Mouse (Mus musculus): ENCODE measurements around the gene Ring1.

Ring1 gene

DNA sequence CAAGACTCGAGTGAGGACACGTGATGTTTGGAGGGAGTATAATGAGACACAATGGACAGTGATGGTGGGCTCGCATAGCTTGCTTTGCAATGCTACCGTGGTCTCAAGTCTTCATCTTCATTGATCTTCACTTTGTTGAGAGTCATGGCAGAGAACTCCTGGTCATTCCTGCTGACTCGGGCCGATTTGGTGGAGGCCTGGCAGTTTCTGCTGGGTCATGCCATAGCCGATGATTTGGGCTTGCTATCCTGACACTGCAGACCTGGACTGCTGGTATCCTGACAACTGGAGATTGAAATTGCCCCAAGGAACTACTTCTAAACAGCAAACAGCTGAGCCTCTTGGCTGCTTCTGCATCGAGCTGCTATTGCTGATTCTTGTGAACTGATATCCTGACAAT is 29.5 kb downstream of the Ring1 start:
- peak; percentile 30 for DNase-seq (ENCODE audit: low read depth, low spot score)

DNA sequence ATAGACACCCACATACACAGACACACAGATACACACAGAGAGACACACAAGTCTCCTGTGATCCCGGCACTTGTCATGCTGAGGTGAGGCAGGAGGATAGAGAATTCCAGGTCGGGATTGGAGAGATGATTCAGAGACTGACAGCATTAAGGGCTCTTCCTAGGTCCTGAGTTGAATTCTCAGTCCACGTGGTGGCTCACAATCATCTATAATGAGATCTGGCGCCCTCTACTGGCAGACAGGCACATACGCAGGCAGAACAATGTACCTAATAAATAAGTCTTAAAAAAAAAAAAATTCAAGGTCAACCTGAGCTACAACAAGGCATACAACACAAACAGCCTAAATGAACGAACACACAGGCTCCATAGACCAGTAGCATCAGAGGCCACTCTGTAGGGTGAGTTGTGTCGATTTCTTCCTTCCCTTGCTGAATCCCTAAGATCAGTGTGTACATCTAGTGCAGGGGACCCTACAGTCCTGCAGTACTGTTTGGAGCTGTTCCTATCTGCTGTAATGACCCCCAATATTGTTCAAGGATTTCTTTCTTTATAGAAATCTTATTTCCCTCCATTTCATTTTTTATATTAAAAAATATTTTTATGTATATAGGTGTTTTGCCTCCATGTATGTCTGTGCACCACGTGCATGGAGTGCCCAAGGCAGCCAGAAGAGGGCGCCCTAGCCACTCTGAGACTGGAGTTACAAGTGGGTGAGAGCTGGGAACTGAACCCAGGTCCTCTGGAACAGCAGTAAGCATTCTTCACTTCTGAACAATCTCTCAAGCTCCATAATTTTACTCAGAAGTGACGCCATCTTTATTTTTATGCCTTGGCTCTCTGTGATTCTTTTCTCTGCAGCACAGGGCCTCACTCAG is 32.5 kb downstream of the Ring1 start:
- DNase-seq (ENCODE audit: low read depth, low spot score) = peak; percentile 91

DNA sequence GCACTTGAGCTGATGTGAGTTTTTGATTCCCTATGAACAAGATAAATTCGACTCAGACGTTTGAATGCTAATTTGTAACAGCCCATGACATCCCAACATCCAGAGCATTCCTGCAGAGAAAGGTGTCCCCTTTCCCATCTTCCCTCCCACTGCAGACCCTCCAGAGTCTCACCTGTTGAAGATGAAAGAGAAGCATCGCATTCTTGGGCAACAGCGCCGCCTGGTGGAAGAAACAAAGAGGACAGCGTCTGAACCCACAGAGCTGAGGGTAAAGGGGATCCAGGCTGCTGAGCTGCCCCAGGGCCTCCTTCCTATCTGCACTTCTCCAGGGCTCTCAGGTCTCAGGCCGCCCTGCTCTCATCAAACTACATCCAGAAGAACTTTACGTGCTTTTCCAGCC is 42.3 kb downstream of the Ring1 start:
- DNase-seq (ENCODE audit: low read depth, low spot score) = peak; percentile 84

DNA sequence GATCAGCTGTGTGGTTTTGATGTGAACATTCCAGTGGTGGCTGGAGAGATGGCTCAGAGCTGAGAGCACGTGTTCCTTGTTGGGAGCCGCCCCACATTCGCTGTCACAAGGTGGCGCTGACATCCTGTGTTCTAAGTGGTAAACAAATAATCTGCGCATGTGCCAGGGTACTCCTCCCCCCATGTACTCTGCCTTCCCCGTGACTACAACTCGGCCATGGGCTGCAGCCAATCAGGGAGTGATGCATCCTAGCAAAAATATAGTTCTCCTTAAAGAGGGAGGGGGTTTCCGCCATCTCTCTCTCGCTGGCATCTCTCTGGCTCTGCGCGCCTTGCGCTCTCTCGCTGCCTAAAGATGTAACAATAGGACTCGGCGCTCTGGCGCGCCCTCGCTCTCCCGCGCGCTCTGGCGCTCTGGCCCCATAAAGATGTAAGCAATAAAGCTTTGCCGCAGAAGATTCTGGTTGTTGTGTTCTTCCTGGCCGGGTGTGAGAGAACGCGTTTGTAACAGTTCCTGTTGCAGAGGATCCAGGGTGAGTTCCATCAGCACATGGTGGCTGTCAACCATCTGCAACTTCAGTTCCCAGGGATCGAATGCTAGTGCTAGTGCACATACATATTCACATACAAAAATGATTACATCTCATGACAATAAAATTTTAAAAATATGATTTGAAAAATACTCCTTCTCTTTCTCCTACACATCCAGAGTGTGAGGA is 43.1 kb downstream of the Ring1 start:
- DNase-seq (ENCODE audit: low read depth, low spot score) = peak; percentile 98

DNA sequence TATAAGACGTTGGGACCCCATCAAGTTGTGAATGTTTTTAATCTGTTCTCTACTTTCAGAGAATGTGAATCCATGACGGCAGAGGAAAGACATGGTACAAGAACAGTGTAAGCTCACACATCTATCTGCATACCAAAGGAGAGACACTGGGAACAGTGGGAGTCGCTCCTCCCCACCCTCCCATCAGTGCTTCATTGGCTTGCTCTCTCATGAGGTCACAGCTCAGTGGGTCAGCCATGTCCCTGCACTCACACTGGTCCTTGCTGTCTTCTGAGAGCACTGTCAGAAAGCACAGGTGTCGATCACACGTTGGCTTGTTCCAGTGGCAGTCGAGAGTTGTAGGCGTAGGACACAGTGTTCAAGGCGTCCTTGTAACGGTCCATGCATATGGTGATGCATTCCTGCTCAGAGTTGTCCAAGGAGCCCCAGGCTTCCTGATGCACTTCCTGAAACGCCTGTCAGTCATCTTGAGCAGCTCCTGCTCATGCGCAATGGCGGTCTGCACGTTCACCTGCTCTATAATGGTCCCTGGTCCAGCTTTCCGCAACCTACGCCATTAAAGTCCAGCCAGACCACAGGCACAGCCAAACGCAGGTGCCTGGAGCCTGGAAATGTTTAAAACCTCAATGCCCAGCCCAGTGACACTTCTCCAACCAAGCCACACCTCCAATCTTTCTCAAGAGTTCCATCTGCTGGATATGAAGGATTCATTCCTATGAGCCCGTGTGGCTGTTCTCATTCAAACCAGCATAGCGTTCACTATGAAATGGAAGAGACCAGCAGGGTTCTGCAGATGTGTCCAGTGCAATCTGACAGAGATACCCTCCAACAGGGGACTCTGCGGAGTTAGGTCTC is 44.1 kb downstream of the Ring1 start:
- DNase-seq (ENCODE audit: low read depth, low spot score) = peak; percentile 21

DNA sequence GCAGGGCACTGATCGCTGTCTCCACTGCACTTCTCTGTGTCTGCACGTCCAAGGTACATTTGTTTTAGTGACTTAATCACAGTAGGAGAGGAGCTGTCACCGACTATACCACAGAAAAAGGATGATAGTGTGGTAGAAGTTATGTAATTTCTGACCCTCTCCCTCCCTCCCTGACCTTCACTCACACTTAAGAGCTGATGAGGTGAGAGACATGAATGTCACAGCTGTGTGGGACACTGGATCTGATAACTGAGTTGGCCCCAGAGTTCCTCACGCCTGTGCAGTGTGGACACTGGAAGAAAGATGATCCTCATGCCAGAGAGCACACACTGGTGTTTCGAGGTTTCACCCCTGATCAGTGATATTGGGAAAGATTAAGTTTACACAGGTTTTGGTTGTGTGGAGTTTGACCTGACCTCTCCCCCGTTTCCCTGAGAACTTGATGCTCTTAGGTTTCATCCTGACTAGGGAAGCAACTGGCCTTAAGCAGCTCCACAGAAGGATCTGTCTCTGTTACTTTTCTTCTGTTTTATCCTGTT is 44.9 kb downstream of the Ring1 start:
- no peak for DNase-seq (ENCODE audit: low read depth, low spot score)

DNA sequence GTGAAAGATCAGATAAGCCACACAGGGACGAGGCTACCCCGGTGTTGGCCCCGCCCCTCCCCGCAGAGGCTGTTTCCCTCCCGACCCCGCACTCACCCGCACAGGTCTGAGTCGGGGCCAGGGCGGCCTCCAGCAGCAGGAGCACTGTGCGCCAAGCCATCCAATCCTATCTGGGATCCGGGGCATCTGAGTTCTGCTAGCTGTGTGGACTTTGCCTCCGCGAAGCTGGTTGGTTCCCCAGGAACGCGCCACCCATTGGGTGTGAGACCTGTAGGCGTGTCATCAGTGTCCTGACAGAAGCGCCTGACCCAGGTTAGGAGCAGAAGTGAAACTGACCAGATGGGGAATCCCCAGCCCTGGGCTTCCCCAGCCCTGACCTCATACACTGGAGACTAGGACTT is 45.8 kb downstream of the Ring1 start:
- DNase-seq (ENCODE audit: low read depth, low spot score) = peak; percentile 88

DNA sequence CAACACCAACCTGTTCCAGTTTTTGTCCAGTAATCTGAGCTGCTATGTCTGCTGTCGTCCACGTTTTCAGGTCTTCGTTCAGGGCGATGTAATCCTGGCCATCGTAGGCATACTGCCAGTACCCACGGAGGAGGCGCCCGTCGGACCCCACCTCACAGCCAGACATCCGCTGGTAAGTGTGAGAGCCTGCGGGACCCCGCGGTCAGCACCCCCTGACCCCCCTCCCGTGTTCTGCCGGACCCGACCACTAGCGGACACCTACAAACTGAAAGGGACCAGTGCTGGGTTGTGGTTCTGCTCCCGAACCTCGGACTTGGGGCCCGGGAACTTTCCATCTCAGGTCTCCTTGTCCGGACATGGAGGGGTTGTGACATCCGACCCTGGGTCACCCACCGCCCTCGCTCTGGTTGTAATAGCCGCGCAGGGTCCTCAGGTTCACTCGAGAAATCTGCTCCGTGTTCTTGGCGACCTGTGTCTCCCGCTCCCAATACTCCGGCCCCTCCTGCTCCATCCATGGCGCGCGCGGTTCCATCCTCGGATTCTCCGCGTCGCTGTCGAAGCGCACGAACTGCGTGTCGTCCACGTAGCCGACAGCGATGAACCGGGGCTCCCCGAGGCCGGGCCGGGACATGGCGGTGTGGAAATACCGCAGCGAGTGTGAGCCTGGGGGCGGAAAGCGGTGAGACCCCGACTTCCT is 46.5 kb downstream of the Ring1 start:
- no peak for DNase-seq (ENCODE audit: low read depth, low spot score)

DNA sequence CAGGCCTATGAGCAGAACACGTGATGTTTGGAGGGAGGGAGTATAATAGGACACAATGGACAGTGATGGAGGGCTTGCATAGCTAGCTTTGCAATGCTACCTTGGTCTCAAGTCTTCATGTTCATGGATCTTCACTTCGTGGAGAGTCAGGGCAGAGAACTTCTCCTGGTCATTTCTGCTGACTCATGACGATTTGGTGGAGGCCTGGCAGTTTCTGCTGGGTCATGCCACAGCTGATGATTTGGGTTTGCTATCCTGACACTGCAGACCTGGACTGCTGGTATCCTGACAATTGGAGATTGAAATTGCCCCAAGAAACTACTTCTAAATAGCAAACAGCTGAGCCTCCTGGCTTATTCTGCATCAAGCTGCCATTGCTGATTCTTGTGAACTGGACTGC is 50.9 kb downstream of the Ring1 start:
- no peak for DNase-seq (ENCODE audit: low read depth, low spot score)

DNA sequence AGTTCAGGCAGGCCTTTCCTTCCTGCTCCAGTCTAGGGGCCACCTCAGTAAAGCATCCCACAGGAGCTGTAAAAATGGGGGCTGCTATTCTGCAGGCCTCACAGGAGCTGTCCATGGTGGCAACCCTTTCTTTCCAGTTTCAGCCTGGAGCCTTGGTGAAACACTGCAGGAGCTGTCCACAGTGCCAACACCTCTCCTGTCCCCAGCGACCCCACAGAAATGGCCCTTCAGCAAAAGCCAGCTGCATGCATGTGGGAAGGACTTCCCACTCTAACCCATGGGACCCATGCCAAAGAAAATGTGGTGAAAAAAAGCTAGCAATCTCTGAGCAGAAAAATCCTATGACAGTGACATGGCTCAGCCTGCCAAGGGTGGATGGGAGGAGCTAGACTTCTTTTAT is 51.8 kb downstream of the Ring1 start:
- no peak for DNase-seq (ENCODE audit: low read depth, low spot score)

All from CD4-positive, CD25-positive, alpha-beta regulatory T cell, adult 2 months (primary cell).